Mouse (Mus musculus): ENCODE measurements around the gene Rps16. TPM values are rescaled to one million over a fixed set of nuclear protein-coding genes. Genes with fewer than 3 reads are reported as not detected.
"Not testable (repeated sequence)": the region's sequence is repeated elsewhere in the genome, so short reads cannot be mapped to it uniquely, and the experiment has no call there.

Rps16 gene
- polyA plus RNA-seq, 1 experiment, result 4,542 TPM

- Histone ChIP-seq H3K36me3 (ENCODE audit: control insufficient read depth, insufficient read depth) (peaks cover 3% of the 10 kb centered on the region), H3ac (ENCODE audit: control insufficient read depth, insufficient read length) (no peak overlapping the region), H3K4me3 (no peak overlapping the region), H3K4me2 (ENCODE audit: low read depth) (no peak overlapping the region), H3K79me2 (ENCODE audit: control insufficient read depth, insufficient read depth) (peaks cover 6% of the 10 kb centered on the region), H3K27me3 (ENCODE audit: control insufficient read depth, insufficient read depth, insufficient read length) (no peaks in the 10 kb centered on the region)
- TF ChIP-seq POLR2A (IDR thresholded peaks at IDR 0.05; ENCODE audit: insufficient read length, low read depth) (no peak), MYOG (IDR thresholded peaks at IDR 0.05; ENCODE audit: control insufficient read depth in 1 of 3, insufficient read depth in 1 of 3, insufficient read length in 2 of 3, low read depth in 2 of 3) (peak in 2 of 3 experiments; percentile 24 to 56), CEBPB (IDR thresholded peaks at IDR 0.05; ENCODE audit: insufficient read depth, poor library complexity, severe bottlenecking) (no peak), MYOD1 (IDR thresholded peaks at IDR 0.05; ENCODE audit: control insufficient read depth in 1 of 3, insufficient read length in 2 of 3, low read depth in 2 of 3) (peak in 2 of 3 experiments; percentile 58 to 72), POLR2AphosphoS2 (IDR thresholded peaks at IDR 0.05; ENCODE audit: insufficient read length, low read depth) (peak; percentile 26)
These were observed 36.0 kb downstream of the Rps16 start for GRCm38 (mm10) chr7:28386462-28386861.

- not testable (repeated sequence) for H3K36me3 ChIP-seq (ENCODE audit: control insufficient read depth, insufficient read depth); H3ac ChIP-seq (ENCODE audit: control insufficient read depth, insufficient read length); H3K27me3 ChIP-seq (ENCODE audit: control insufficient read depth, insufficient read depth, insufficient read length); H3K4me3 ChIP-seq; H3K4me2 ChIP-seq (ENCODE audit: low read depth)
- H3K79me2 ChIP-seq (ENCODE audit: control insufficient read depth, insufficient read depth), result peaks cover 10% of the 10 kb centered on the region
These were observed 36.4 kb downstream of the Rps16 start for GRCm38 (mm10) chr7:28386877-28387276.

- H3K27me3 ChIP-seq (ENCODE audit: control insufficient read depth, insufficient read depth, insufficient read length); H3K36me3 ChIP-seq (ENCODE audit: control insufficient read depth, insufficient read depth): not testable (repeated sequence)
These were observed 36.9 kb downstream of the Rps16 start for GRCm38 (mm10) chr7:28387384-28387783.

GRCm38 (mm10) chr7:28390331-28390730 is 39.9 kb downstream of the Rps16 start:
- H3K27me3 ChIP-seq (ENCODE audit: control insufficient read depth, insufficient read depth, insufficient read length), result no peaks in the 10 kb centered on the region
- H3K4me3 ChIP-seq, result no peak overlapping the region
- H3K4me2 ChIP-seq (ENCODE audit: low read depth), result no peak overlapping the region
- H3ac ChIP-seq (ENCODE audit: control insufficient read depth, insufficient read length), result no peak overlapping the region
- TF ChIP-seq REST (IDR thresholded peaks at IDR 0.05; ENCODE audit: insufficient read depth, insufficient read length), result no peak
- TF ChIP-seq SRF (IDR thresholded peaks at IDR 0.05; ENCODE audit: control insufficient read depth, insufficient read length, low read depth), result no peak
- TF ChIP-seq POLR2AphosphoS2 (IDR thresholded peaks at IDR 0.05; ENCODE audit: insufficient read length, low read depth), result no peak
- no peak for TF ChIP-seq MYOG (IDR thresholded peaks at IDR 0.05; ENCODE audit: control insufficient read depth in 1 of 3, insufficient read depth in 1 of 3, insufficient read length in 2 of 3, low read depth in 2 of 3)
- no peak for TF ChIP-seq USF1 (IDR thresholded peaks at IDR 0.05; ENCODE audit: low read depth)
- TF ChIP-seq POLR2A (IDR thresholded peaks at IDR 0.05; ENCODE audit: insufficient read length, low read depth), result no peak
- peaks cover 3% of the 10 kb centered on the region for H3K36me3 ChIP-seq (ENCODE audit: control insufficient read depth, insufficient read depth)
- peaks cover 21% of the 10 kb centered on the region for H3K79me2 ChIP-seq (ENCODE audit: control insufficient read depth, insufficient read depth)

More at GRCm38 (mm10) chr7:28387384-28387783, 36.9 kb downstream of the Rps16 start:
- not testable (repeated sequence) for H3K4me3 ChIP-seq; H3ac ChIP-seq (ENCODE audit: control insufficient read depth, insufficient read length); H3K4me2 ChIP-seq (ENCODE audit: low read depth)
- H3K79me2 ChIP-seq (ENCODE audit: control insufficient read depth, insufficient read depth), result peaks cover 14% of the 10 kb centered on the region

GRCm38 (mm10) chr7:28392429-28393271 is 42.2 kb downstream of the Rps16 start, which contains the start of the genes Med29 and Paf1:
Med29 (minus strand) TSS chr7:28392708.
Paf1 (plus strand) TSS chr7:28392951.
- Histone ChIP-seq H3K79me2 (ENCODE audit: control insufficient read depth, insufficient read depth) (peaks cover 21% of the 10 kb centered on the region), H3K4me3 (peak within 1 kb of the TSS; percentile 45), H3K27me3 (ENCODE audit: control insufficient read depth, insufficient read depth, insufficient read length) (no peaks in the 10 kb centered on the region), H3K36me3 (ENCODE audit: control insufficient read depth, insufficient read depth) (peaks cover 12% of the 10 kb centered on the region), H3K4me2 (ENCODE audit: low read depth) (peak within 1 kb of the TSS; percentile 89), H3ac (ENCODE audit: control insufficient read depth, insufficient read length) (peak within 1 kb of the TSS; percentile 45)
- TF ChIP-seq TCF3 (IDR thresholded peaks at IDR 0.05; ENCODE audit: insufficient read length, low read depth), result no peak
- peak; percentile 94 for TF ChIP-seq POLR2AphosphoS2 (IDR thresholded peaks at IDR 0.05; ENCODE audit: insufficient read length, low read depth)
- TF ChIP-seq SRF (IDR thresholded peaks at IDR 0.05; ENCODE audit: control insufficient read depth, insufficient read length, low read depth), result no peak
- no peak for TF ChIP-seq MYOG (IDR thresholded peaks at IDR 0.05; ENCODE audit: control insufficient read depth in 1 of 3, insufficient read depth in 1 of 3, insufficient read length in 2 of 3, low read depth in 2 of 3)
- TF ChIP-seq TCF12 (IDR thresholded peaks at IDR 0.05; ENCODE audit: insufficient read depth, poor library complexity, severe bottlenecking), result no peak
- no peak for TF ChIP-seq CEBPB (IDR thresholded peaks at IDR 0.05; ENCODE audit: insufficient read depth, poor library complexity, severe bottlenecking)
- TF ChIP-seq MAX (IDR thresholded peaks at IDR 0.05; ENCODE audit: low read depth), result no peak
- no peak for TF ChIP-seq MYOD1 (IDR thresholded peaks at IDR 0.05; ENCODE audit: control insufficient read depth in 1 of 3, insufficient read length in 2 of 3, low read depth in 2 of 3)
- peak; percentile 94 for TF ChIP-seq POLR2A (IDR thresholded peaks at IDR 0.05; ENCODE audit: insufficient read length, low read depth)
- no peak for TF ChIP-seq USF1 (IDR thresholded peaks at IDR 0.05; ENCODE audit: low read depth)
- TF ChIP-seq REST (IDR thresholded peaks at IDR 0.05; ENCODE audit: insufficient read depth, insufficient read length), result no peak
- TF ChIP-seq E2F4 (IDR thresholded peaks at IDR 0.05; ENCODE audit: insufficient read depth), result peak; percentile 48
